Mouse (Mus musculus): ENCODE measurements around the gene Ptp4a2.
"Not testable (repeated sequence)": the region's sequence is repeated elsewhere in the genome, so short reads cannot be mapped to it uniquely, and the experiment has no call there.

Ptp4a2 gene

GRCm38 (mm10) chr4:129810798-129811604 lies at the start of gene Ptp4a2:
Gene Ptp4a2 (plus strand): TSS chr4:129811219.
- in situ Hi-C loops (cut with MboI; ENCODE audit: low pct_unique_long_range_greater_than_20kb in 1 of 2, low sequenced_read_pairs in 2 of 2, unreplicated experiment in 1 of 2) = no loop called here

- in situ Hi-C loops (cut with MboI; ENCODE audit: low pct_unique_long_range_greater_than_20kb in 1 of 2, low sequenced_read_pairs in 2 of 2, unreplicated experiment in 1 of 2) = no loop called here
Measured at GRCm38 (mm10) chr4:129761606-129762005, 49.4 kb upstream of the Ptp4a2 start.

GRCm38 (mm10) chr4:129762496-129762895 lies 48.5 kb upstream of the Ptp4a2 start:
- in situ Hi-C loops (cut with MboI; ENCODE audit: low pct_unique_long_range_greater_than_20kb in 1 of 2, low sequenced_read_pairs in 2 of 2, unreplicated experiment in 1 of 2) = not testable (repeated sequence)

DNA sequence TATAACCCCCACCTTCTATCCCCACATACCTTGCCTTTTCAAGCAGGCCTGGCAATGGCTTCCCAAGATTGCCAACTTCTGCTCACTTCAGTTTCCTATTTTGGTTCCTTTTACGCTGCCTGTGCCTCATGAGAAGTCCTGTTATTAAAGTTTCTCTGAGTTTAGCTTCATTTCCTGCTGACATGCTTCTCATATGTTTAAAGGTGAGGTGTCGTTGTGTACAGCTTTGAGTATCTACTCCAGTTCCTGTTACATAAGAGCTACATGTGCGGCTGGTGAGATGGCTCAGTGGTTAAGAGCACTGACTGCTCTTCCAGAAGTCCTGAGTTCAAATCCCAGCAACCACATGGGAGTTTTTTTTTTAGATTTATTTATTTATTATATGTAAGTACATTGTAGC lies 45.7 kb upstream of the Ptp4a2 start:
- in situ Hi-C loops (cut with MboI; ENCODE audit: low pct_unique_long_range_greater_than_20kb in 1 of 2, low sequenced_read_pairs in 2 of 2, unreplicated experiment in 1 of 2) = no loop called here

GRCm38 (mm10) chr4:129767782-129768181 lies 43.2 kb upstream of the Ptp4a2 start:
- in situ Hi-C loops (cut with MboI; ENCODE audit: low pct_unique_long_range_greater_than_20kb in 1 of 2, low sequenced_read_pairs in 2 of 2, unreplicated experiment in 1 of 2) = no loop called here

DNA sequence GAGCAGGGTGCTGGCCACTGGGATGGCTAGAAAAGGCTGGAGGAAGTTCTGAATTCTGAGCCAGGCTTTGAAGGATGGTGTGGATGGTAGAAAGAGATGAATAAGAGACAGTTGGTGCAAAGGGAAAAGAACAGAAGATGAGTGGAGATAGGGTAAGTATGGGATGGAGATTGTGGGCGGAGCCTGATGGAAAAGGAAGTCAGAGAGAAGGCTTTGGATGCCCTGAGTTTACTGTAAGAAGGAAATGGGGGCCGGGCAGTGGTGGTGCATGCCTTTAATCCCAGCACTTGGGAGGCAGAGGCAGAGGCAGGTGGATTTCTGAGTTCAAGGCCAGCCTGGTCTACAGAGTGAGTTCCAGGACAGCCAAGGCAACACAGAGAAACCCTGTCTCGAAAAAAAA lies 42.3 kb upstream of the Ptp4a2 start:
- in situ Hi-C loops (cut with MboI; ENCODE audit: low pct_unique_long_range_greater_than_20kb in 1 of 2, low sequenced_read_pairs in 2 of 2, unreplicated experiment in 1 of 2) = not testable (repeated sequence)

DNA sequence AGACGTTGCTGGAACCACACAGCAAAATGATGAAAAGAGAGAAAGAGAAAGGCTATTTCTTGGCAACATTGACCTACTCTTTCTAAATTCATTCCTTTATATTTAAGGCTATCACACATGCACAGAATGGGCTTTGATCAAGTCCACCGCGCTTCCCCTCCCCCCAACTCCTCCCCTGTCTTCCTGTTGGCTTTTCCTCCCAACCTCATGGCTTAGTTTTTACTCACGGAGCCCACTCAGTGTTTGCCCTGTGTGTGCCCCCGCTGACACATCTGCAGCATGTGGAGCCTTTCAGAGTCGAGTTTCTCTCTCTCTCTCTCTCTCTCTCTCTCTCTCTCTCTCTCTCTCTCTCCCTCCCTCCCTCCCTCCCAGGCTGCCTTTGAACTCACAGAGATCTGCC lies 40.4 kb upstream of the Ptp4a2 start:
- in situ Hi-C loops (cut with MboI; ENCODE audit: low pct_unique_long_range_greater_than_20kb in 1 of 2, low sequenced_read_pairs in 2 of 2, unreplicated experiment in 1 of 2) = no loop called here

GRCm38 (mm10) chr4:129771314-129771671 lies 39.7 kb upstream of the Ptp4a2 start:
- in situ Hi-C loops (cut with MboI; ENCODE audit: low pct_unique_long_range_greater_than_20kb in 1 of 2, low sequenced_read_pairs in 2 of 2, unreplicated experiment in 1 of 2) = no loop called here

GRCm38 (mm10) chr4:129771672-129772521 lies 39.1 kb upstream of the Ptp4a2 start:
- in situ Hi-C loops (cut with MboI; ENCODE audit: low pct_unique_long_range_greater_than_20kb in 1 of 2, low sequenced_read_pairs in 2 of 2, unreplicated experiment in 1 of 2) = no loop called here

GRCm38 (mm10) chr4:129781881-129782675 lies 28.9 kb upstream of the Ptp4a2 start:
- in situ Hi-C loops (cut with MboI; ENCODE audit: low pct_unique_long_range_greater_than_20kb in 1 of 2, low sequenced_read_pairs in 2 of 2, unreplicated experiment in 1 of 2) = loop anchor here (5.0 to 10.0 kb wide), 2 partner anchors 140 to 143 kb away; partner anchors contain the start of gene Spocd1 (in 1 of the 2)

DNA sequence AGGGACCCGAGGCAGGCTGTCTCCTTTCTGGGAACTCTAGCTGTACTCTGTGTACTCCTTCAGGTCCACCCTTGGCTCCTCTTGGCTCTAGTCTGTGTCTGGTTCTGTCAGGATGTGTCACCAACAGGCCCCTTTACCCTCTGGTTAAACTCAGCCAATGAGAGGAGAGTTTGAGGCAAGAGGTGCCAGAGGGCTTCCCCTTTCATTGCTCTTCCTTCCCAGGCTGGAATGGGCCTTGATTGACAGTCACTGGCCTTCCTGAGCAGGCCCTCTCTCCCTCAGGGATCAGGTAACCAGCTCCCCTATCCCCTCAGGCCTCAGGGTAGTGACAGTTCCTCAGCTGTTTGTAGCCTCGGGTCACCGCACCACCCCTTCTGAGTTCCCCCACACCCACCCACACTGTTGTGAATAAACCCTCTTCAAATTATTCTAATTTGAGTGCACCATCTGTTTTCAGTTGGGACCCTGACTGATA lies 28.1 kb upstream of the Ptp4a2 start:
- in situ Hi-C loops (cut with MboI; ENCODE audit: low pct_unique_long_range_greater_than_20kb in 1 of 2, low sequenced_read_pairs in 2 of 2, unreplicated experiment in 1 of 2) = loop anchor here (5.0 to 10.0 kb wide), 2 partner anchors 139 to 142 kb away; partner anchors contain the start of gene Spocd1 (in 1 of the 2)

DNA sequence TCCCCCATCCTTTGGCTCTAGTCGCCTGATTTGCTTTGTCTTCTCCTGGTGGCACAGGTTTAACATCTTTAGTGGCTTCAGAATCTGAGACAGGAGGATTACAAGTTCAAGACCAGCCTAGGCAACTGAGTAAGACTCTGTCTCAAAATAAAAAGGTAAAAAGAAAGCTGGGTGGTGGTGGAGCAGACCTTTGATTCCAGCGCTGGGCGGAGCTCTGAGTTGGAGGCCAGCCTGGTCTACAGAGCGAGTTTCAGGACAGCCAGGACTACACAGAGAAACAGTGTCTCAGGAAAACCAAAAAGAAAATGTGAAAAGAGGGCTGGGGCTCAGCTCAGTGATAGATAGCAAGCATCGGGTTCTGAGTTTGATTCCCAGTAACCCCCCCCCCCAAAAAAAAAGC lies 27.5 kb upstream of the Ptp4a2 start:
- in situ Hi-C loops (cut with MboI; ENCODE audit: low pct_unique_long_range_greater_than_20kb in 1 of 2, low sequenced_read_pairs in 2 of 2, unreplicated experiment in 1 of 2) = loop anchor here (5.0 to 10.0 kb wide), 2 partner anchors 139 to 141 kb away; partner anchors contain the start of gene Spocd1 (in 1 of the 2)

GRCm38 (mm10) chr4:129785178-129785577 lies 25.8 kb upstream of the Ptp4a2 start:
- in situ Hi-C loops (cut with MboI; ENCODE audit: low pct_unique_long_range_greater_than_20kb in 1 of 2, low sequenced_read_pairs in 2 of 2, unreplicated experiment in 1 of 2) = loop anchor here (5.0 to 10.0 kb wide), 2 partner anchors 72 to 140 kb away; partner anchors contain the start of gene Spocd1 (in 1 of the 2)

DNA sequence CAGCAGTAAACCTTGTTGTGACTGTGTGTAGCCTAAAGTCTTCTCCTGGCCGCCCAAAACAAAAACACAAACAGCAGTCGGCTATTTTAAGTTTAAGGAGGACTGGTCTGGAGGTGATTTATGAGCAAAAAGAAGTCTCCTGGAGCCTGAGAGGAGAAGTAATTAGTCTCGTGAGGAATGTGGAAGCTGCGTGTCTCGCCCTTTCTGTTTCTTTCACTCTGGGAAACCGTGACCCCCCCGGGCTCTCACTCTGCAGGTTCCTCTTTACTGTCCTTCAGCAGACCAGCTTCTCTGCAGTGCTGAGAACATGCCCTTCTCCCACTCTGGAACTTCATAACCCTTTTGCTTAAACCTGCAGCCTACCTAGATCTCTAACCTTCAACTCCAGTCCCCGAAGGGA lies 22.3 kb upstream of the Ptp4a2 start:
- in situ Hi-C loops (cut with MboI; ENCODE audit: low pct_unique_long_range_greater_than_20kb in 1 of 2, low sequenced_read_pairs in 2 of 2, unreplicated experiment in 1 of 2) = loop anchor here (5.0 to 10.0 kb wide), 2 partner anchors 69 to 136 kb away; partner anchors contain the start of gene Spocd1 (in 1 of the 2)

- in situ Hi-C loops (cut with MboI; ENCODE audit: low pct_unique_long_range_greater_than_20kb in 1 of 2, low sequenced_read_pairs in 2 of 2, unreplicated experiment in 1 of 2) = loop anchor here (5.0 to 10.0 kb wide), 2 partner anchors 68 to 135 kb away; partner anchors contain the start of gene Spocd1 (in 1 of the 2)
Measured at GRCm38 (mm10) chr4:129789635-129790034, 21.4 kb upstream of the Ptp4a2 start.

- in situ Hi-C loops (cut with MboI; ENCODE audit: low pct_unique_long_range_greater_than_20kb in 1 of 2, low sequenced_read_pairs in 2 of 2, unreplicated experiment in 1 of 2) = no loop called here
Measured at GRCm38 (mm10) chr4:129790475-129790874, 20.5 kb upstream of the Ptp4a2 start.

GRCm38 (mm10) chr4:129791399-129791798 lies 19.6 kb upstream of the Ptp4a2 start:
- in situ Hi-C loops (cut with MboI; ENCODE audit: low pct_unique_long_range_greater_than_20kb in 1 of 2, low sequenced_read_pairs in 2 of 2, unreplicated experiment in 1 of 2) = no loop called here

- in situ Hi-C loops (cut with MboI; ENCODE audit: low pct_unique_long_range_greater_than_20kb in 1 of 2, low sequenced_read_pairs in 2 of 2, unreplicated experiment in 1 of 2) = no loop called here
Measured at GRCm38 (mm10) chr4:129792666-129793202, 18.3 kb upstream of the Ptp4a2 start.

Data from mouse embryonic stem cell (cell line).